Mouse (Mus musculus): Measurements from ENCODE around the gene Ikzf2.

The Ikzf2 gene

GRCm38 (mm10) chr1:69506615-69507159 is 180.4 kb downstream of the Ikzf2 start:
- no peak for DNase-seq

DNA sequence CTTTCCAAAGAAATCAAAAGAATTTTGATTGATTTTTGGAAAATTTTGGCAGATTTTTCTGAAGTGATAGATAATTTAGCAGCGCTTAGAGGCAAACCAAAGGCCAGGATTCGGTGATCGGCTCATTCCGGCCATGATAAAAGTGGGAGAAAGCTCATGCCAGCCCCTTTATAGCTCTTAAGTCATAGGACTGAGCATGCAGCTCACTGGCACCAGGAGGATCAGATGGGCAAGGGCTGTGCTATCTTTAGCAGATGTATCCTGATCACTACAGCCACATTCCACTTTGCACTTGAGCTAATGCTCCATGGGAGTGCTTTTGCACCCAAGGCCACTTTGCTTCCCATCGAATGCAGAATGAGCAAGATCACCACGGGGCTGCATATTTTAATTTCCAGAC is 181.0 kb downstream of the Ikzf2 start:
- no peak for DNase-seq

GRCm38 (mm10) chr1:69500388-69500787 is 186.7 kb downstream of the Ikzf2 start:
- no peak for DNase-seq

DNA sequence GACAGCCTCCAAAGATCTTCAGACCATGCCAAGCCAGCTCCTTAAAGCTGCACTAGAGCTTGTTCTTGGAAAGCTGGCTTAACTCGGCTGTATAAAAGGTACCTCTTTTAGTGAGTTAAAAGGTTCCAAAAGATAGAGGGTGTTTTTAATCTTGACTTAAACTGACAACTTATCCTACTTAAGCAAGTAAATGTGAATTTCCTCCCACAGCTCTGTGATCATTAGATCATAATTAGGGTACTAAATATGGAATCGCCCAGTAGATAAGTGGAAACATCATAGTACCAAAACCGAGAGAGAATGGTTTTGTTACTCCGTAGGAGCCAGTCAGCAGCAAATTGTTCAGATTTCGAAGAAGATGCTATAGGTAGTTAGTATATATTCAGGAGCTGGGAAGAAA is 187.4 kb downstream of the Ikzf2 start:
- DNase-seq: no peak

DNA sequence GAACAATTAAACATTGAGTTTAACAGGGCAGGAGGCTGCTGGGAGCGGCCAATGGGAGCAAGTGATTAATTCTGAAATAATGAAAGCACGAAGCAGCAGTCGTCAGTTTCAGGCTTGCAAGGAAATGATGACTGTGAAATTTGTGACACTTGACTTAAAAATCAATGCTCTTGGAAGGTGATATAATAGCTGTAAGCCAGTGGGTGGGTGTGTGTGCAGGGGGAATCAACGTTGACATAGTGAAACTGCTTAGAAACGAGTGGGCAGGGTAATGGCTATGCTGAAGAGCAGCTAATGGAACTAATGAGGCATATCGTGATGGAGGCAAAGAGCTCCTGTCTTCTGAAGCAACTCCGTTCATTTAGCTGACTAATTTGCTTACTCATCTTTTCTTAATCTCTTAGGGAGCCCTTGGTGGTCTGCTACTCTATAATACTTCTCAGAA is 188.2 kb downstream of the Ikzf2 start:
- no peak for DNase-seq

DNA sequence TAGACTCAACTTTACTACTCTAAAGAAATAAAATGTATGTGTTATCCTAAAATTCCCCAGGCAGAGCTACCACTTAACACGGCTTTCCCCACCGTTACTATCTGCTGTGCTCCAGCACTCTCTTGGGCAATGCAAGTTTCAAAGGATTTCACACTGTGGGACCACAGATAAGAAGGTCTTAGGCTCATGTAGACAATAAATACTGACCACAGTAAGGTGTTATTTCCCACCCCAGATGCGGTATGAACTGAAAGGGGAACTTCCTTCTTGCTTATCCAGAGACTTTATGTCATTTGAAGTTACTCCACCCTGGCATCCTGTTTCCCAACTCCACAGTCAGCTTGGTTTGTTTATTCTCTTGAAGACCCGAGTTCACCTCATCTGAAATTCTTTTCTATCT is 191.0 kb downstream of the Ikzf2 start:
- no peak for DNase-seq

DNA sequence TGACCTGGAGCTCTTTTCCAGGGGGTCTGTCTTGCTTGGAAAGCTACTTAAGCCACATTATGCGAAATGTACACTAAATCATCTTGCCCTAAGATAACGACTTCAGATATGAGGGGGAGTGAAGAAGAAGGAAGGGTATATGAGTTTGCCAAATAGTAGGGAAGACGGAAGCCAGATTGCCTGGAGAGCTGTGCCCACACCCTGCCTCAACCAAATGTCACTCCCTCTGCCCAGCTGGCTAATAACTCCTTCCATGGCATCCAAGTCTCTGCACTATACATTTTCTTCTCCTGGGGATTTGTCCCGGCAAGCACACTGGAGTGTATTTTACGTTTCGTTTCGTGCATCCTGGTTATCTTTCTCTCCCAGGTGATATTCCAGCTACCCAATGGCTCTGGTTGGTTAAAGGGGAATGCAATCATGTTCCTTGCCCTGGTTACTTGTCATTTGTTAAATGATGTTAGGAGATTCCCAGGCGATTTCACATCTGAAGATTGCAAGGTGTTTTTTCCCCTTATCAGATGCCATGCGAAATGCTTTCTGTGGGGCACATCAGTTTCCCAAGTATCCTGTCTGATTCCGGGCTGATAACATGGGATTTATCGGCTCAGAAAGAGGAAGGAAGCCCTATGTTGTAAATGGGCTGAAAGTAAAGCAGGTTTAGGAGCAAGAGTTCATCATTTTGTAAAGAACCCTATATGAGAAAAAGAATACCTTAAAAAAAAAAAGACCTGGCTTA is 193.6 kb downstream of the Ikzf2 start:
- no peak for DNase-seq

DNA sequence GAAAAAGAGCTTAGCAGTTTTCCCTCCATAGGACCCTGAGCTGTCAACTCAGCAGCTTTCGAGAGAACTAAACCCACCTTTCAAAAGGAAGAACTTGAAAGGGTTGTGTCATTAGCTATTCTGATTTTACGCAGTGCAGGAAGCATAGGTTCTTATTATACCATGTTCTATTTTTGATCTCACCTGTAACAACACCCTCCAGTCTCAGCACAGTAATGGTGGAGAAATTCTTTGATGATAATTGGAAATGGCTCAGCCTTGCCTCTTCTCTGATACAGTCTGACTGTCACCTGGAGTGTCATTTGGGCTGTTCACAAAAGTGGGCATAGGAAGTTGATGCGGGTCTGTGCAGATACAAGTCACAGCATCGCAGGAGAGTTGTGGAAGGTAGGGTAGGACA is 195.0 kb downstream of the Ikzf2 start:
- no peak for DNase-seq

GRCm38 (mm10) chr1:69489026-69489425 is 198.0 kb downstream of the Ikzf2 start:
- no peak for DNase-seq

GRCm38 (mm10) chr1:69488625-69489024 is 198.4 kb downstream of the Ikzf2 start:
- no peak for DNase-seq
